Mouse (Mus musculus): Measurements from ENCODE around the gene Picalm.

DNA sequence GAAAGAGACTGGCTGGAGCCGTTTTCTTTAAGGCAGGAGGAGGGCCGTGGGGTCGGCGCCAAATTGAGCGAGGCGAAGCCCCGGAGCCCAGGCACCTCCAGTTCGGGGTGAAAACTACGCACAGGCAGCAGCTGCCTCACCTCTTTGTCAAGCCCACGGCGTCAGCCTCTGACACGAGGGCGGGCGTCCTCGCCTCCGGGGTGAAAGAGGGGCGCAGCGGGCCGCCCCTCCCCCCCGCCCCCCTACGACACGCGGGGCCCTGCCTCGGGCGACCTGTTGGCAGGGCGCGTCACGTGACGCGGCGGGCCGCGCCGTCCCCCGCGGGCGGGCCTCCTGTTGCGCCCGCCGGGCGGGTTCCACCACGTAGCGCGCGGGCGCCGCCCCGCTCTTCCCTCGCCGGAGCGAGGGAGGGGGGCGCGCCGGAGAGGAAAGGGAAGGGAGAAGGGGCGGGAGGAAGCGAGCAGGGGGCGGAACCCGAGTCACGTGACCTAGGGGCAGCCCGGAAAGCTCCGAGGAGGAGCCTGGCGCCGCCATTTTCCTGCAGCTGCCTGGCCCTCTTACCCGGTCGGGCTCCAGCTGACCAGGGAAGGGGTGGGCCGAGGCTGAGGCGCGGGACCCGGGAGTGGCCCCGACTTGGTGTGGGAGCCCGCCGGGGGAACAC is at the start of gene Picalm:
- no peak for TF ChIP-seq MYOD1 (IDR thresholded peaks at IDR 0.05; ENCODE audit: control insufficient read depth, insufficient read length, low read depth)
- TF ChIP-seq CTCF (IDR thresholded peaks at IDR 0.05; ENCODE audit: control insufficient read depth, insufficient read depth, insufficient read length) = no peak
- peak; percentile 66 for TF ChIP-seq USF1 (IDR thresholded peaks at IDR 0.05; ENCODE audit: low read depth)
- no peak for TF ChIP-seq MAX (IDR thresholded peaks at IDR 0.05)
- no peak for TF ChIP-seq MYOG (IDR thresholded peaks at IDR 0.05; ENCODE audit: control insufficient read depth, extremely low read depth, insufficient read length)
- TF ChIP-seq CEBPB (IDR thresholded peaks at IDR 0.05; ENCODE audit: low read depth) = no peak

Data from C2C12 (cell line).